In the genomic region with DNA sequence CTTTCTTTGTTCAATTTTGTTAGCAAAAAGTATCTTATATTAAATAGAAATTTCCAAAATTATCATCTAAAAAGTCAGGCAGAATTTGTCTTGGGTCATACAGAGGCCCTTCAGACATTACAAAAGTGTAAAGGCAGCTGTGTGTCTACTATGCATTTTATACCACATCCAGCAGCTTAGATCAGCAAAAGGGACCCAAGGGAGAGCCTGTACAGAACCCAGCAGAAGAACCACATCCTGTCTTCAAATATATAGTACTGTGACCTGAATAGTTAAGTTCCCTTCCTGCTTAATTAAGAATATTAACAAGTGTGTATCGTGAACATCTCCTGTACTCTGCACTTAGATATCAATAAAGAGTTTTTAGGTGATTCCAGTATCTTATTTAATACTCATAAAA, we compare ENCODE assay signal across 23 mouse cellular contexts.
A peak's percentile ranks its signal among the peaks of the same experiment; 100 is the strongest.
DNase-seq lines count a peak whose midpoint lies in the region; ATAC-seq lines count a peak whose summit lies in the region.
"Had no signal": no experiment of that assay in that cellular context is flagged by ENCODE, and none has a peak within 500 bp of the region (broad histone marks: within the 10 kb centered on the region; RNA-seq: fewer than 3 reads in every experiment).

No protein-coding gene starts in this region.

- ATAC-seq in CD4-positive, CD25-positive, alpha-beta regulatory T cell, adult 4 months = peak; percentile 72
- ATAC-seq: forebrain, embryonic 13.5 days; forebrain, embryonic 16.5 days; intestine, embryonic 16.5 days had no signal

- no peak overlapping the region for H3K27ac ChIP-seq in heart, embryonic 10.5 days
- H3K27ac ChIP-seq: forebrain, embryonic 10.5 days; forebrain, embryonic 13.5 days; hindbrain, embryonic 12.5 days; hindbrain, embryonic 15.5 days had no signal

- DNase-seq in CD4-positive helper T cell, adult 2 months (ENCODE audit: low read depth, low spot score) = peak; percentile 42
- DNase-seq in induced T-regulatory cell, adult 2 months (ENCODE audit: low read depth) = peak; percentile 63
- DNase-seq in natural killer cell, adult 2 months (ENCODE audit: low spot score in 2 of 2) = peak; percentile 11 to 22
- DNase-seq in heart, embryonic 10.5 days (ENCODE audit: low spot score) = no peak
- no peak for DNase-seq in thymus, postnatal 4 days
- DNase-seq in layer of hippocampus, postnatal 36 days = no peak
- DNase-seq: adrenal gland, postnatal 10 days; adrenal gland, postnatal 36 days; B cell, adult 2 months; cerebellum, adult 18-20 months; cerebellum, adult 9-10 months; cerebellum, postnatal 14 days; gastrocnemius, postnatal 10 days; heart, adult 18-20 months had no signal

- H3K9me3 ChIP-seq in heart, embryonic 10.5 days = no peaks in the 10 kb centered on the region
- H3K9me3 ChIP-seq: forebrain, embryonic 10.5 days; forebrain, embryonic 13.5 days; G1E; hindbrain, embryonic 12.5 days; hindbrain, embryonic 15.5 days had no signal

- H3K27me3 ChIP-seq in heart, embryonic 10.5 days (ENCODE audit: insufficient read depth, poor library complexity, severe bottlenecking) = no peaks in the 10 kb centered on the region
- H3K27me3 ChIP-seq: CH12.LX; forebrain, embryonic 13.5 days; hindbrain, embryonic 12.5 days; hindbrain, embryonic 15.5 days had no signal

- no peak overlapping the region for H3K4me3 ChIP-seq in heart, embryonic 10.5 days
- H3K4me3 ChIP-seq: forebrain, embryonic 10.5 days; forebrain, embryonic 13.5 days; hindbrain, embryonic 12.5 days; hindbrain, embryonic 15.5 days had no signal

- WGBS in heart, embryonic 10.5 days = 86% methylated on average over 1 of the region's 1 CpGs

- no peaks in the 10 kb centered on the region for H3K36me3 ChIP-seq in heart, embryonic 10.5 days
- H3K36me3 ChIP-seq: forebrain, embryonic 10.5 days; G1E; hindbrain, embryonic 12.5 days; hindbrain, embryonic 15.5 days had no signal

- no peaks in the 10 kb centered on the region for H3K4me1 ChIP-seq in heart, embryonic 10.5 days
- H3K4me1 ChIP-seq: forebrain, embryonic 10.5 days; forebrain, embryonic 13.5 days; hindbrain, embryonic 12.5 days; hindbrain, embryonic 15.5 days had no signal

Comparison
In these comparisons a context has a peak if more than half of its experiments do, and no peak if none do; other contexts are left out.
1. DNase-seq: peak in CD4-positive helper T cell, adult 2 months (single experiment), induced T-regulatory cell, adult 2 months (single experiment) and natural killer cell, adult 2 months (2 of 2); none in heart, embryonic 10.5 days (single experiment), thymus, postnatal 4 days (single experiment) and layer of hippocampus, postnatal 36 days (0 of 2).